Mouse (Mus musculus) stomach, postnatal 0 days (tissue): ENCODE results near the gene Cd300lg.

Experiments used
- CTCF ChIP-seq: IDR thresholded peaks from 2 replicates; pipeline ENCODE4 v1.5.1; 2016; ENCODE audit warnings: antibody characterized with exemption, low read depth, mild to moderate bottlenecking, moderate library complexity
- EP300 ChIP-seq: optimal IDR thresholded peaks from 2 replicates; pipeline ENCODE3; 2016; ENCODE audit warnings: antibody characterized with exemption

DNA sequence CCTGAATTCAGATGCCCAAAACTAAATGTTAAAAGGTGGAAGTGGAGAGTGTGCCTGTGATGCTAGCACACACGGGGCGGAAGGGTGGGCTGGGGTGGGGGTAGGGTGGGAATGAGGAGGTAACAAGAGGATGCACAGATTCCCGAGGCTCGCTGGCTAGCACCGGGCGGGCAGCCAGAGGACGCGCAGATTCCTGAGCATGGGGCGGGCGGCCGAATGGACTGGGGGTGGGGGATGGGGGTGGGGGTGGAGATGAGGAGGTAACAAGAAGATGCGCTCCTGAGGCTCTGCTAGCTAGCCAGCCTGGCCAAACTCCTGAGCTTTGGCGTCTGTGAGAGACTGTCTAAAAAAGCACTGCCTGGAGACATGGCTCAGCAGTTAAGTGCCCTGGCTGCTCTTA is 29.1 kb downstream of the Cd300lg start:
- no peak for TF ChIP-seq EP300
- TF ChIP-seq CTCF: no peak
